Mouse (Mus musculus): ENCODE data around the gene Akr1a1.

Akr1a1 gene

GRCm38 (mm10) chr4:116659474-116659873, 8.0 kb upstream of the Akr1a1 start:
- no peak for DNase-seq (ENCODE audit: low read depth, low spot score)

GRCm38 (mm10) chr4:116657971-116658370, 6.5 kb upstream of the Akr1a1 start:
- no peak for DNase-seq (ENCODE audit: low read depth, low spot score)

- no peak for DNase-seq (ENCODE audit: low read depth, low spot score)
These were observed 4.2 kb upstream of the Akr1a1 start for GRCm38 (mm10) chr4:116655658-116656057.

- DNase-seq (ENCODE audit: low read depth, low spot score), result no peak
These were observed 3.6 kb upstream of the Akr1a1 start for GRCm38 (mm10) chr4:116655100-116655499.

- DNase-seq (ENCODE audit: low read depth, low spot score), result no peak
These were observed 1.7 kb upstream of the Akr1a1 start for GRCm38 (mm10) chr4:116653228-116653627.

GRCm38 (mm10) chr4:116651797-116652135, 286 bp upstream of the Akr1a1 start:
- DNase-seq (ENCODE audit: low read depth, low spot score), result no peak

- no peak for DNase-seq (ENCODE audit: low read depth, low spot score)
These were observed 1.1 kb downstream of the Akr1a1 start for GRCm38 (mm10) chr4:116650365-116650764.

GRCm38 (mm10) chr4:116649411-116649810, 2.1 kb downstream of the Akr1a1 start:
- DNase-seq (ENCODE audit: low read depth, low spot score), result no peak

GRCm38 (mm10) chr4:116645624-116646023, 5.9 kb downstream of the Akr1a1 start:
- no peak for DNase-seq (ENCODE audit: low read depth, low spot score)

- no peak for DNase-seq (ENCODE audit: low read depth, low spot score)
These were observed 7.2 kb downstream of the Akr1a1 start for GRCm38 (mm10) chr4:116644326-116644725.

- DNase-seq (ENCODE audit: low read depth, low spot score), result no peak
These were observed 9.4 kb downstream of the Akr1a1 start for GRCm38 (mm10) chr4:116642071-116642470.

GRCm38 (mm10) chr4:116638821-116639220, 12.7 kb downstream of the Akr1a1 start:
- DNase-seq (ENCODE audit: low read depth, low spot score), result no peak

- DNase-seq (ENCODE audit: low read depth, low spot score), result no peak
These were observed 16.3 kb downstream of the Akr1a1 start for GRCm38 (mm10) chr4:116635197-116635596.

- peak; percentile 88 for DNase-seq (ENCODE audit: low read depth, low spot score)
These were observed 23.5 kb downstream of the Akr1a1 start, which contains the start of gene Nasp for GRCm38 (mm10) chr4:116627722-116628662. Nasp (minus strand) TSS chr4:116627941.

- DNase-seq (ENCODE audit: low read depth, low spot score), result peak; percentile 94
These were observed 24.1 kb downstream of the Akr1a1 start for GRCm38 (mm10) chr4:116627359-116627716.

GRCm38 (mm10) chr4:116626658-116627358, 24.7 kb downstream of the Akr1a1 start:
- DNase-seq (ENCODE audit: low read depth, low spot score), result peak; percentile 94

GRCm38 (mm10) chr4:116624831-116625230, 26.6 kb downstream of the Akr1a1 start:
- DNase-seq (ENCODE audit: low read depth, low spot score), result no peak

- no peak for DNase-seq (ENCODE audit: low read depth, low spot score)
These were observed 36.2 kb downstream of the Akr1a1 start for GRCm38 (mm10) chr4:116615237-116615636.

- no peak for DNase-seq (ENCODE audit: low read depth, low spot score)
These were observed 38.9 kb downstream of the Akr1a1 start for GRCm38 (mm10) chr4:116612621-116613020.

- DNase-seq (ENCODE audit: low read depth, low spot score), result peak; percentile 91
These were observed 54.2 kb downstream of the Akr1a1 start for GRCm38 (mm10) chr4:116596978-116597881.

- no peak for DNase-seq (ENCODE audit: low read depth, low spot score)
These were observed 55.1 kb downstream of the Akr1a1 start, which contains the start of gene Ccdc17 for GRCm38 (mm10) chr4:116596379-116596778. Ccdc17 (plus strand) TSS chr4:116596654.

GRCm38 (mm10) chr4:116595793-116596192, 55.7 kb downstream of the Akr1a1 start:
- DNase-seq (ENCODE audit: low read depth, low spot score), result no peak
